Mouse (Mus musculus) ES-Bruce4 (cell line): Measurements from ENCODE around the gene Gtf2f2.

ENCODE experiments used
- CTCF ChIP-seq: IDR thresholded peaks from one replicate; pipeline ENCODE4 v1.8.1; 2011; ENCODE audit warnings: low read depth, low read length
- EP300 ChIP-seq: IDR thresholded peaks from 2 replicates; pipeline ENCODE4 v1.6.1; 2011; ENCODE audit warnings: low read depth, low read length; ENCODE audit not compliant: insufficient read depth
- POLR2A ChIP-seq: IDR thresholded peaks from one replicate; pipeline ENCODE4 v1.8.1; 2011; ENCODE audit warnings: low read length; ENCODE audit not compliant: insufficient read depth

GRCm38 (mm10) chr14:76017785-76018490 lies 7.3 kb upstream of the Gtf2f2 start:
- TF ChIP-seq CTCF (no peak), POLR2A (no peak), EP300 (no peak)
